Mouse (Mus musculus) embryonic fibroblast, embryonic 13.5 days (primary cell): Measurements from ENCODE around the gene Ttll11.

Experiments used
- CTCF ChIP-seq: IDR thresholded peaks from 2 replicates; pipeline ENCODE4 v1.5.1; 2011; ENCODE audit warnings: mild to moderate bottlenecking, control low read depth, low read length, moderate library complexity, borderline replicate concordance; ENCODE audit not compliant: insufficient read depth
- POLR2A ChIP-seq: IDR thresholded peaks from 2 replicates; pipeline ENCODE4 v1.6.1; 2011; ENCODE audit warnings: low read depth, mild to moderate bottlenecking, control low read depth, low read length, moderate library complexity

- TF ChIP-seq CTCF (no peak), POLR2A (no peak)
Measured at GRCm38 (mm10) chr2:35882336-35882987, 97.3 kb downstream of the Ttll11 start.
